Mouse (Mus musculus): Measurements from ENCODE around the gene Gm7168. TPM values are rescaled to one million over a fixed set of nuclear protein-coding genes. Genes with fewer than 3 reads are reported as not detected.
"Not testable (repeated sequence)": the region's sequence is repeated elsewhere in the genome, so short reads cannot be mapped to it uniquely, and the experiment has no call there.

Gm7168 gene
- polyA plus RNA-seq (2012; rRNA removed), result 0.07 TPM in 1 of 2 replicates, not detected in the other

DNA sequence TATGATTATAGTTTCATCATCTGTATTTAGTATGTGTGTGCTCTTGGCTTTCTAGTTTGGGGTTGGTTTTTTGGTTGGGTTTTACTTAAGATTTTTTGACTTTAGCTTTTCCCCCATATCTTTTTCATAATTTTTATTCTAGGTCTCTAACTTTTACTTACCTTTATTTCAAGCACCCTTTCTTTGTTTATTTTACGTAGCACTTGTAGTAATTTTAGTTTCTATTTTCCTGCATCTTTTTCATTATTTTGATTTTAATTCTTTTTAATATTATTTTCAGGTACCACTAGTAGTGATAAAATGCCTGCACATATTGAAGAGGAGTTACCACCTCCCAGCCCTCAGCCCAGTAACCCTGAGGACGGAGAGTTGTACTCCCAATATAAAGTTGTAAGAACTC is at the start of gene Gm7168:
Gene Gm7168, plus strand, starts transcription at position 301 of the 400 bp plus-strand sequence.
- not testable (repeated sequence) for H3K4me3 ChIP-seq (replicated peaks; ENCODE audit: extremely low read depth, low read depth, low read length); H3K4me1 ChIP-seq (ENCODE audit: control insufficient read depth, insufficient read depth, low read length); DNase-seq
- WGBS, result 56% methylated on average over 1 of the region's 2 CpGs

DNA sequence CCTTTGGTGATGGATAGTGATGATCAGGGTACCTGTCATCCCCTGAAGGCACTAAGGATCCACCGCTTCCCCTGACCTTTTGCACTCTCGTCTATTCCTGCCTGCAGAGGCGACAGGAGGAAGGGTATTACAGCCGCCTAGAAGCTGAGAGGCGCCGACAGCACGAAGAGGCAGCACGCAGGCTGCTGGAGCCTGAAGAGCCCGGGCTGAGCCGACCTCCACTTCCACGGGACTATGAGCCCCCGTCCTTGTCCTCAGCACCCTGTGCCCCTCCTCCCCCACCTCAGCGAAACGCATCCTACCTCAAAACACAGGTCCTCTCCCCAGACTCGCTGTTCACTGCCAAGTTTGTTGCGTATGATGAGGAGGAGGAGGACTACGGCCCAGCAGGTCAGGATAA is 49.3 kb upstream of the Gm7168 start:
- TF ChIP-seq CTCF (IDR thresholded peaks at IDR 0.05; ENCODE audit: insufficient read depth, low read length) (no peak), POLR2A (IDR thresholded peaks at IDR 0.05; ENCODE audit: borderline replicate concordance, extremely low read depth, low read depth, low read length) (no peak)
- DNase-seq, result no peak
- no peak overlapping the region for H3K4me3 ChIP-seq (replicated peaks; ENCODE audit: extremely low read depth, low read depth, low read length)
- 79% methylated on average over 17 of the region's 17 CpGs for WGBS
- no peaks in the 10 kb centered on the region for H3K4me1 ChIP-seq (ENCODE audit: control insufficient read depth, insufficient read depth, low read length)

DNA sequence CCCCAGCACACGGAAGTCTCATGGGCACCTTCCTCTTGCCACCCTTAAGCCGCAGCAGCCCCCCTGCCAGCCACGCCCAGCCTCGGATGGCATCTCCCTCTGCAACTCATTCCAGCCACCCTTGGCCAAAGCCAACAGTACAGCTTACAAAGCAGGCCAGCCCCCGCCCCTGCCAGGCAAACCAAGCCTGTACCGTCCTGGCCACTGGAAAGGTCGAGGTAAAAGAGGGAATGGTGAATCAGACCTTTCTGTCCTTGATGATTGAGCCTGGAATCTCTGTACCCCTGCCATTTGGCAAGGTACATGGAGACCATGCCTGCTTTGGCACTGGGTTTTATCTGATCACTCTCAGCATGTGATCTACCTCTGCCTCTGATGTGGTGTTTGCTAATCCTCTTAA is 48.9 kb upstream of the Gm7168 start:
- no peak for DNase-seq
- TF ChIP-seq POLR2A (IDR thresholded peaks at IDR 0.05; ENCODE audit: borderline replicate concordance, extremely low read depth, low read depth, low read length) (no peak), CTCF (IDR thresholded peaks at IDR 0.05; ENCODE audit: insufficient read depth, low read length) (no peak)

DNA sequence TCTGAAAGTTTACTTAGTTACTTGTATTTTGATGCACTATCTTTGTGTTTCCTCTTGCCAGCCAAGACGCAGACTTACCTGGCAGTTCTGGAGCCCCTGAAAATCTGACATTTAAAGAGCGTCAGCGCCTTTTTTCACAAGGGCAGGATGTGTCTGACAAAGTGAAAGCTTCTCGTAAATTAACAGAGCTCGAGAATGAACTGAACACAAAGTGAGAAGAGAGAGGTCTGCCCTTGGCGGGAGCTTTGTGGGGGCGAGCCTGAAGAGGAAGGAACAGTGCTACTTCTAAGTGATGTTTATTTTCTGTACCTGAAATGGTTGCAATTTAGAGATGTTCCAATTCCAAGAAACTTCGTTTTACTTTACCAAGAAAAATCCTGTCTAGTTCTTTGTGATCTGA is 44.4 kb upstream of the Gm7168 start:
- H3K4me3 ChIP-seq (replicated peaks; ENCODE audit: extremely low read depth, low read depth, low read length), result no peak overlapping the region
- 84% methylated on average over 8 of the region's 8 CpGs for WGBS
- no peak for DNase-seq
- TF ChIP-seq POLR2A (IDR thresholded peaks at IDR 0.05; ENCODE audit: borderline replicate concordance, extremely low read depth, low read depth, low read length) (no peak), CTCF (IDR thresholded peaks at IDR 0.05; ENCODE audit: insufficient read depth, low read length) (no peak)
- H3K4me1 ChIP-seq (ENCODE audit: control insufficient read depth, insufficient read depth, low read length), result peaks cover 4% of the 10 kb centered on the region

More for the DNA sequence above, 48.9 kb upstream of the Gm7168 start:
- 71% methylated on average over 7 of the region's 7 CpGs for WGBS
- Histone ChIP-seq H3K4me1 (ENCODE audit: control insufficient read depth, insufficient read depth, low read length) (no peaks in the 10 kb centered on the region), H3K4me3 (replicated peaks; ENCODE audit: extremely low read depth, low read depth, low read length) (no peak overlapping the region)

DNA sequence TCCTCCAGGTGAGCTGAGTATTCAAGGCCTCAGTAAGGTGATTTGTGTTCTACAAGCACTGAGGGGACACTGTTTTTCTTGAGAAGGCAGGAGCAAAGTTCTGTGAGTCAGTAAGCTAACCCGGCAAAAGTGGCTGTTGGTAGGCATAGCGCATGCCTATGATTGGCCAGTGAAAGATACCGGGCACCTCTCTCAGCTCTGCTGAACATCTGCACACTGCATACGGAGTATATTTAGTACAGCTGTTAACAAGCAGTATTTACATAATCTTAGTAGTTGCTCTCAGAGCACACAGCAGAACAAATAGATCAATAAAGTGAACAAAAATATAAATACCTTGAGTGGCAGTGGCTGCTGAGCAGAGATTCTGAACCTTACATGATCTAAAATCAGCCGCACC is 41.1 kb upstream of the Gm7168 start:
- WGBS, result 88% methylated on average over 5 of the region's 5 CpGs
- no peak for DNase-seq
- Histone ChIP-seq H3K4me1 (ENCODE audit: control insufficient read depth, insufficient read depth, low read length) (peaks cover 4% of the 10 kb centered on the region), H3K4me3 (replicated peaks; ENCODE audit: extremely low read depth, low read depth, low read length) (no peak overlapping the region)
- TF ChIP-seq POLR2A (IDR thresholded peaks at IDR 0.05; ENCODE audit: borderline replicate concordance, extremely low read depth, low read depth, low read length) (no peak), CTCF (IDR thresholded peaks at IDR 0.05; ENCODE audit: insufficient read depth, low read length) (no peak)

DNA sequence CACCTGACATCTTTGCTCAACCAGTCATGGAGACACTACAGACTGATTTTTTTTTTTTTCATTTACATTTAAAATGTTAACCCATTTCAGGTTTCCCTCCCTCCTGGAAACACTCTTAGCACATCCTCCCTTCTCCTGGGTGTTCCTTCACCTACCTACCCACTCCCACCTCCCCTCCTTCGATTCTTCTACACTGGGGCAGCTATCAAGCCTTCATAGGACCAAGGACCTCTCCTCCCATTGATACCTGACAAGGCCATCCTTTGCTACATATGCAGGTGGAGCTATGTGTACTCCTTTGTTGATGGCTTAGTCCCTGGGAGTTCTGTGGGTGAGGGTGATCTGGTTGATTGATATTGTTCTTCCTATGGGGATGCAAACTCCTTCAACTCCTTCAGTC is 40.5 kb upstream of the Gm7168 start:
- no peak for DNase-seq
- peaks cover 4% of the 10 kb centered on the region for H3K4me1 ChIP-seq (ENCODE audit: control insufficient read depth, insufficient read depth, low read length)
- WGBS, result 100% methylated on average over 1 of the region's 1 CpGs
- H3K4me3 ChIP-seq (replicated peaks; ENCODE audit: extremely low read depth, low read depth, low read length), result no peak overlapping the region
- no peak for TF ChIP-seq CTCF (IDR thresholded peaks at IDR 0.05; ENCODE audit: insufficient read depth, low read length)
- TF ChIP-seq POLR2A (IDR thresholded peaks at IDR 0.05; ENCODE audit: borderline replicate concordance, extremely low read depth, low read depth, low read length), result no peak

DNA sequence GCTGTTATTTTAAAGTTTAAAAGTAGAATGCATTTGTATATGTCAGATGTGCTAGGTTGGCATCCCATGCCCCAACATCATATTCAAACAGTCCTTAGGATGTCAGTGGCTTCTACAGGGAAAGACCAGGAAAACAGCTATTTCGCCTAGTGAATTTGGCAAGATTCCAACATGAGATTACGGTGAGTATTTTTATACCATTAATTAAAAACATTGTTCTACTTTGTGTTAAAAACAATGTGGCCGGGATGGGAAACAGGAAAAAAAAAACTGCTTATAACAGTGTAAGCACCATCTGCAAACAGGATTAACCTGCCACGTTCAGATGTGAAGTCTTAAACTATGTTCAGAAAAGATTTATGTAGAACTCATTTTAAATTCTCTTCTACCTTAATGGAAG is 34.2 kb upstream of the Gm7168 start:
- 34% methylated on average over 4 of the region's 4 CpGs for WGBS
- H3K4me1 ChIP-seq (ENCODE audit: control insufficient read depth, insufficient read depth, low read length), result peaks cover 8% of the 10 kb centered on the region
- no peak for DNase-seq
- no peak overlapping the region for H3K4me3 ChIP-seq (replicated peaks; ENCODE audit: extremely low read depth, low read depth, low read length)
- TF ChIP-seq CTCF (IDR thresholded peaks at IDR 0.05; ENCODE audit: insufficient read depth, low read length) (no peak), POLR2A (IDR thresholded peaks at IDR 0.05; ENCODE audit: borderline replicate concordance, extremely low read depth, low read depth, low read length) (no peak)

DNA sequence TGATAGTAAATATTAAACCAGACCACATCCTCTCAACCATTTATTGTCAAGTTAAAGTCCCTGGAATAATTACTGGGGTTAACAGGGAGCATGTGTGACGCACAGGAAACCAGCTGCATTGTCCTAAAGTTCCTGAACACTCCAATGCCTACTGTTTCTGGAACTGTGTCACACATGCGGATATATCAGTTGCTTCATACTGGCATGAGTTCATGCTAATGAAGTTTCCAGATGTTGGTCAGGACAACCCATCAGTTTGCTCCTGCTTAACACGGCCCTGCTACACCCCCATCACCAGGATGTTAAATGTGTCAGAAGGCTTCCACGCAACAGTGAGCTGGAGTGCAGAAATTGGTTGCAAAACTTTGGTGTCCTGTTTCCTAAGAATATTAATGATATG is 33.6 kb upstream of the Gm7168 start:
- TF ChIP-seq CTCF (IDR thresholded peaks at IDR 0.05; ENCODE audit: insufficient read depth, low read length) (no peak), POLR2A (IDR thresholded peaks at IDR 0.05; ENCODE audit: borderline replicate concordance, extremely low read depth, low read depth, low read length) (no peak)
- WGBS, result 42% methylated on average over 4 of the region's 4 CpGs
- Histone ChIP-seq H3K4me1 (ENCODE audit: control insufficient read depth, insufficient read depth, low read length) (peaks cover 8% of the 10 kb centered on the region), H3K4me3 (replicated peaks; ENCODE audit: extremely low read depth, low read depth, low read length) (no peak overlapping the region)
- no peak for DNase-seq

DNA sequence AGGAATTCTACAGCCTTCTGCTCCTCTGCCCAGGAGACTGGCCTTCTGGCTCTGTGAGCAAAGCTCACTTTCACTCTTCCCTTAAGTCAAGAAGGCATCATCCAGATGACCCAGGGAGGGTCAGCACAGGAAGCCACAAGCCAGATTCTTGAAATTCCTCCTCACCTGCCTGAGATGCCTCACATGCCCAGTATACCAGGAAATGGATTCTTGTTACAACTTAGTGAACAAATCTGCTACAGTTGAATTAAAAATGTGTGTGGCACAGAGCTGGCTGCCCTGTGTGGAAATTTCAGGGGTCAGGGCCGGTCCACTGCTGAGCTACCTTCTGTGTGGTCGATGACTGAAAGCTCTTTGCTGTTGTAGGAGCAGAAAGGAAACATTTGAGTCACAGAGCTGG is 27.4 kb upstream of the Gm7168 start:
- 53% methylated on average over 2 of the region's 2 CpGs for WGBS
- Histone ChIP-seq H3K4me3 (replicated peaks; ENCODE audit: extremely low read depth, low read depth, low read length) (no peak overlapping the region), H3K4me1 (ENCODE audit: control insufficient read depth, insufficient read depth, low read length) (peaks cover 4% of the 10 kb centered on the region; the same call in 1 of the 2 replicates)
- DNase-seq, result peak; percentile 23
- no peak for TF ChIP-seq CTCF (IDR thresholded peaks at IDR 0.05; ENCODE audit: insufficient read depth, low read length)
- no peak for TF ChIP-seq POLR2A (IDR thresholded peaks at IDR 0.05; ENCODE audit: borderline replicate concordance, extremely low read depth, low read depth, low read length)

DNA sequence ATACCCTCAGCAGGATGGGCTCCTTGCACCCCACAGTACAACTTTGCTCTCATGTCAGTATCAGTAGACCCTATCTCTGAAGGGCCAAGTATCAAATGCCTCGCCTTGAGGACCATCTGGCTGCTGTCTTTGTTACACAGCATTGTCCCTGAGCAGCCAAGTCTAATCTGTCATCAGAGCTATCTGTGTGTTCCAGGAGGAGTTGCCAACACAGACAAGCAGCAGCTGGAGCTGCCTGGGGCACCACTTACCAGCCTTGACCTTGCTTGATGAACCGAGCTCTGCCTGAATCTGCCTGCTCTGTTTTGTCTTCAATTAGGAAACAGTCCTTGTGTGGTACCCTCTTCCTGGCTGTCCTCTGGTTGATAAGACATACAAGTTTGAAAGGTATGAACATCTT is 24.8 kb upstream of the Gm7168 start:
- H3K4me1 ChIP-seq (ENCODE audit: control insufficient read depth, insufficient read depth, low read length), result peaks cover 4% of the 10 kb centered on the region; the same call in 1 of the 2 replicates
- no peak for TF ChIP-seq POLR2A (IDR thresholded peaks at IDR 0.05; ENCODE audit: borderline replicate concordance, extremely low read depth, low read depth, low read length)
- no peak for TF ChIP-seq CTCF (IDR thresholded peaks at IDR 0.05; ENCODE audit: insufficient read depth, low read length)
- 61% methylated on average over 2 of the region's 2 CpGs for WGBS
- H3K4me3 ChIP-seq (replicated peaks; ENCODE audit: extremely low read depth, low read depth, low read length), result no peak overlapping the region
- no peak for DNase-seq
